Mouse (Mus musculus) spleen, adult 2 months (tissue): Measurements from ENCODE around the gene Faf1.

Experiments used
- CTCF ChIP-seq: fragments of 200-500 bp; IDR thresholded peaks from 2 replicates; pipeline ENCODE4 v1.5.1; 2011; ENCODE audit warnings: mild to moderate bottlenecking, inconsistent platforms; ENCODE audit not compliant: insufficient read depth, insufficient read length, insufficient replicate concordance; ENCODE audit errors: extremely low read depth
- POLR2A ChIP-seq: fragments of 200-500 bp; IDR thresholded peaks from 2 replicates; pipeline ENCODE4 v1.6.1; 2011; ENCODE audit warnings: low read depth, low read length, inconsistent platforms

GRCm38 (mm10) chr4:109640141-109640540 lies 36.2 kb upstream of the Faf1 start:
- TF ChIP-seq POLR2A (no peak), CTCF (no peak)
